ENCODE assay signal across 21 mouse cellular contexts in genomic region chr12:82256012-82256411, GRCm38 (mm10).
DNase-seq lines count a peak whose midpoint lies in the region; ATAC-seq and TF ChIP-seq lines count a peak whose summit lies in the region.
"Had no signal": no experiment of that assay in that cellular context is flagged by ENCODE, and none has a peak within 500 bp of the region (broad histone marks: within the 10 kb centered on the region; RNA-seq: fewer than 3 reads in every experiment).

No protein-coding gene starts in this region.

- no peak for ATAC-seq in liver, embryonic 11.5 days (replicated peaks; ENCODE audit: low FRiP score)
- ATAC-seq in liver, embryonic 12.5 days: no peak
- ATAC-seq: forebrain, embryonic 15.5 days had no signal

- H3K27ac ChIP-seq in liver, adult 2 months (replicated peaks; ENCODE audit: insufficient read depth, low read depth, low read length): 0 out of 2 replicates have a peak overlapping the region, but pooled peaks have one; percentile 8
- no peak overlapping the region for H3K27ac ChIP-seq in liver, embryonic 11.5 days (ENCODE audit: low read depth, low read length)
- no peak overlapping the region for H3K27ac ChIP-seq in liver, embryonic 12.5 days
- H3K27ac ChIP-seq: forebrain, embryonic 15.5 days; hindbrain, embryonic 14.5 days; limb, embryonic 15.5 days; macrophage; midbrain, embryonic 12.5 days; neural tube, embryonic 15.5 days had no signal

- H3K9ac ChIP-seq in liver, adult 2 months (ENCODE audit: low read depth, low read length): no peak overlapping the region
- H3K9ac ChIP-seq in liver, embryonic 11.5 days (ENCODE audit: low read depth, low read length): no peak overlapping the region
- H3K9ac ChIP-seq in liver, embryonic 12.5 days: no peak overlapping the region
- H3K9ac ChIP-seq: forebrain, embryonic 15.5 days; hindbrain, embryonic 14.5 days; limb, embryonic 15.5 days; lung, embryonic 14.5 days; midbrain, embryonic 12.5 days; neural tube, embryonic 15.5 days had no signal

- TF ChIP-seq CTCF in liver, adult 2 months (IDR thresholded peaks at IDR 0.05; ENCODE audit: low read depth, low read length): no peak

- peaks cover 5% of the 10 kb centered on the region for H3K4me1 ChIP-seq in liver, adult 2 months (ENCODE audit: control insufficient read depth, insufficient read depth, low read length)
- H3K4me1 ChIP-seq in liver, embryonic 11.5 days (replicated peaks; ENCODE audit: control insufficient read depth, insufficient read depth, low read length): peaks cover 3% of the 10 kb centered on the region; the same call in 1 of the 2 replicates
- peaks cover 16% of the 10 kb centered on the region for H3K4me1 ChIP-seq in liver, embryonic 12.5 days
- H3K4me1 ChIP-seq: midbrain, embryonic 12.5 days; neural tube, embryonic 15.5 days had no signal

- no peak overlapping the region for H3K4me3 ChIP-seq in liver, adult 2 months (ENCODE audit: insufficient read depth, low read depth, low read length)
- H3K4me3 ChIP-seq in liver, embryonic 11.5 days (ENCODE audit: low read depth, low read length): no peak overlapping the region
- H3K4me3 ChIP-seq in liver, embryonic 12.5 days: no peak overlapping the region
- H3K4me3 ChIP-seq: forebrain, embryonic 15.5 days; limb, embryonic 15.5 days; midbrain, embryonic 12.5 days; myocyte; neural tube, embryonic 15.5 days had no signal

- peaks cover 7% of the 10 kb centered on the region; the same call in 1 of the 2 replicates for H3K79me2 ChIP-seq in liver, adult 2 months (ENCODE audit: control insufficient read depth, insufficient read depth, low read length)

- peak; percentile 15 for DNase-seq in adrenal gland, postnatal 14 days
- DNase-seq in adrenal gland, adult 18-20 months (ENCODE audit: low spot score in 2 of 2): no peak
- DNase-seq in liver, adult 2 months (ENCODE audit: extremely low read depth, low read depth, low spot score): peak; percentile 62
- DNase-seq in liver, embryonic 11.5 days (ENCODE audit: low spot score): no peak
- peak; percentile 94 for DNase-seq in kidney, adult 9 months
- DNase-seq in yolk sac, embryonic 10.5 days (ENCODE audit: low spot score): peak; percentile 73
- DNase-seq in spleen, postnatal 10 days (ENCODE audit: low spot score in 2 of 2): no peak
- DNase-seq: adrenal gland, postnatal 25 days; cerebellum, adult 8-10 months; heart, adult 18-20 months; lung, embryonic 14.5 days; thymus, postnatal 25 days had no signal

- TF ChIP-seq POLR2A in liver, adult 2 months (IDR thresholded peaks at IDR 0.05; ENCODE audit: extremely low read depth, insufficient read depth, low read length): no peak

- WGBS in liver, adult 2 months: 72% methylated on average over 5 of the region's 5 CpGs
- 90% methylated on average over 5 of the region's 5 CpGs for WGBS in liver, embryonic 11.5 days
- 81% methylated on average over 5 of the region's 5 CpGs for WGBS in liver, embryonic 12.5 days (ENCODE audit: insufficient replicate concordance)

- no peaks in the 10 kb centered on the region for H3K36me3 ChIP-seq in liver, adult 2 months (ENCODE audit: control insufficient read depth, insufficient read depth, low read length)
- H3K36me3 ChIP-seq in liver, embryonic 11.5 days (ENCODE audit: control insufficient read depth, insufficient read depth, low read length): no peaks in the 10 kb centered on the region
- H3K36me3 ChIP-seq in liver, embryonic 12.5 days: no peaks in the 10 kb centered on the region
- H3K36me3 ChIP-seq: forebrain, embryonic 15.5 days; limb, embryonic 15.5 days; midbrain, embryonic 12.5 days; neural tube, embryonic 15.5 days had no signal

- H3K9me3 ChIP-seq in liver, embryonic 11.5 days (ENCODE audit: control insufficient read depth, low read length): no peaks in the 10 kb centered on the region
- H3K9me3 ChIP-seq in liver, embryonic 12.5 days (replicated peaks): no peaks in the 10 kb centered on the region
- H3K9me3 ChIP-seq: forebrain, embryonic 15.5 days; limb, embryonic 15.5 days; midbrain, embryonic 12.5 days; neural tube, embryonic 15.5 days had no signal

- no peaks in the 10 kb centered on the region for H3K27me3 ChIP-seq in liver, adult 2 months (ENCODE audit: control insufficient read depth, insufficient read depth, low read length)
- no peaks in the 10 kb centered on the region for H3K27me3 ChIP-seq in liver, embryonic 11.5 days (replicated peaks; ENCODE audit: control insufficient read depth, insufficient read depth, low read length)
- H3K27me3 ChIP-seq in liver, embryonic 12.5 days (replicated peaks): no peaks in the 10 kb centered on the region
- H3K27me3 ChIP-seq: CH12.LX; forebrain, embryonic 15.5 days; limb, embryonic 15.5 days; midbrain, embryonic 12.5 days; neural tube, embryonic 15.5 days had no signal

- no peak overlapping the region for H3K4me2 ChIP-seq in liver, embryonic 11.5 days
- H3K4me2 ChIP-seq in liver, embryonic 12.5 days: no peak overlapping the region
- H3K4me2 ChIP-seq: forebrain, embryonic 15.5 days; hindbrain, embryonic 14.5 days; limb, embryonic 15.5 days; lung, embryonic 14.5 days; midbrain, embryonic 12.5 days; neural tube, embryonic 15.5 days had no signal

Comparison
In these comparisons a context has a peak if more than half of its experiments do, and no peak if none do; other contexts are left out.
1. DNase-seq: peak in adrenal gland, postnatal 14 days (single experiment), liver, adult 2 months (single experiment), kidney, adult 9 months (single experiment) and yolk sac, embryonic 10.5 days (single experiment); none in adrenal gland, adult 18-20 months (0 of 2), liver, embryonic 11.5 days (single experiment) and spleen, postnatal 10 days (0 of 2).